Mouse (Mus musculus) B cell, adult 62 days (primary cell): Measurements from ENCODE around the gene Olfr1338. TPM values are rescaled to one million over a fixed set of nuclear protein-coding genes. Genes with fewer than 3 reads are reported as not detected.

Source experiments
- total RNA-seq: library from RNA; stranded (reverse); gene quantifications from 4 replicates; pipeline ENCODE4 v1.2.4, GENCODE M21; 2023

Gene Olfr1338
- total RNA-seq = not detected in 4 replicates

DNA sequence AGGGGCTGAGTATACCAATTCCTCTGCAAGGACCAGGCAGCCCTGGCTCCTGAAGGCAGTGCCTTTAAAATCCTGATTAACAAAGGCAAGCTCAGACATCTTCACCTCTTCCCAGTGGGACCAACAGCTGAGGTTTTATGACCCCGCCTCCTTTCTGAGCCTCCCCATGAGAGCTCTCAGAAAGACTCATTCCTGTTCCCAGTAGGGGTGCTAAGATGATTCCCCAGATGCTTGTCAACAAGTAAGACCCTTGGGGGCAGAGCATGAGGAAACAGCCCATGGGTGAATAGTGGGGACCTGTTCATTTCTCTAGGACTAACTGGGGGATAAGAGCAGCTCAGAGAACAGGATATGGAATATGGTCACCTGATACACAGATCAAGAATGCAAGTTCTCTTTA lies at the start of gene Olfr1338:
Gene Olfr1338, minus strand, starts transcription at position 101 of the 400 bp plus-strand sequence.

GRCm38 (mm10) chr4:118782486-118782885 lies 23.9 kb upstream of the Olfr1338 start, which contains the start of gene Olfr1337:
Gene Olfr1337 (minus strand): TSS chr4:118782586.

GRCm38 (mm10) chr4:118731875-118732274 lies 26.7 kb downstream of the Olfr1338 start, which contains the start of gene Olfr1339:
Gene Olfr1339 (plus strand): TSS chr4:118732175.

GRCm38 (mm10) chr4:118719838-118720237 lies 38.7 kb downstream of the Olfr1338 start, which contains the start of gene Olfr1340:
Gene Olfr1340 (plus strand): TSS chr4:118720138.

DNA sequence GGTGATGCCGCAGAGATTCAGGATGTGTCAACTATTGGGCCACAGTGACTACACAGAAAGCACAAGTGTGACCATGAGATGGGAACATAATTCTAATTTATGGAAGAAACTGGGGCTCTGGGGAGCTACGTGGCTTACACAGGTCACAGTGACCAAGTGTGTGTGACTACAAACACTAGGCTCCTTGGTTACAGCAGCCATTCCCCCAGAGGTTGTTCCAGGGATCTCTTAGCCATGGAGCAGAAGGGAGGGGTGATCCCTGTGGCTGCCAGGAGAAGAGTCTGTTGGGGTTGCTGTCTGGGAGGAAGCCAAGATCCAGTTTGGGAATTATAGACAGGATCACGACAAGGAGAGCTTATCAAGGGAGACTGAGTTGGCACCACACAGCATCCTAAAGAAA lies 55.3 kb downstream of the Olfr1338 start, which contains the start of gene Olfr1341:
Gene Olfr1341, plus strand, starts transcription at position 301 of the 400 bp plus-strand sequence.

Other genes starting within 250 kb of the Olfr1338 start
- not detected in 4 replicates for gene 2610528J11Rik, start 231.7 kb downstream of the Olfr1338 start, total RNA-seq
- gene Tmem125, start 214.7 kb downstream of the Olfr1338 start, total RNA-seq = not detected in 4 replicates
- not detected in 4 replicates for gene Cfap57, start 138.0 kb downstream of the Olfr1338 start, total RNA-seq
- gene Ebna1bp2, start 137.9 kb downstream of the Olfr1338 start, total RNA-seq = 54.0 to 76.3 TPM (median 63.6 TPM) in 4 replicates
- gene Olfr62, start 99.8 kb downstream of the Olfr1338 start, total RNA-seq = not detected in 4 replicates
- gene Olfr1342, start 66.0 kb downstream of the Olfr1338 start, total RNA-seq = not detected in 4 replicates
- gene Olfr1341, start 55.2 kb downstream of the Olfr1338 start, total RNA-seq = not detected in 4 replicates
- not detected in 4 replicates for gene Olfr1340, start 38.6 kb downstream of the Olfr1338 start, total RNA-seq
- gene Olfr1339, start 26.6 kb downstream of the Olfr1338 start, total RNA-seq = not detected in 4 replicates
- not detected in 4 replicates for gene Olfr1337, start 23.8 kb upstream of the Olfr1338 start, total RNA-seq
- gene Olfr1335, start 51.2 kb upstream of the Olfr1338 start, total RNA-seq = not detected in 4 replicates
- gene Olfr1333, start 77.5 kb upstream of the Olfr1338 start, total RNA-seq = not detected in 4 replicates
- not detected in 4 replicates for gene Olfr1331, start 105.9 kb upstream of the Olfr1338 start, total RNA-seq
- not detected in 4 replicates for gene Olfr1330, start 129.9 kb upstream of the Olfr1338 start, total RNA-seq
- not detected in 4 replicates for gene Olfr1329, start 158.7 kb upstream of the Olfr1338 start, total RNA-seq
- gene Olfr1328, start 179.9 kb upstream of the Olfr1338 start, total RNA-seq = not detected in 4 replicates
- gene Lao1, start 202.8 kb upstream of the Olfr1338 start, total RNA-seq = not detected in 4 replicates